Mouse (Mus musculus) forebrain, postnatal 0 days (tissue): ENCODE results near the gene Dgcr8. TPM values are rescaled to one million over a fixed set of nuclear protein-coding genes. Genes with fewer than 3 reads are reported as not detected.

Source experiments
- ATAC-seq: fragments of 200-750 bp; cut with Nextera tagmentation; 2 replicates; pipeline ENCODE4 v1.8.0; 2017; ENCODE audit warnings: mild to moderate bottlenecking, moderate library complexity
- DNase-seq: peaks from one replicate; pipeline ENCODE4 v3.0.0-alpha.2; 2015
- H3K27ac ChIP-seq: fragments of 300-500 bp; sonication (generic); 2 replicates; pipeline ENCODE4 v1.5.1; 2014; ENCODE audit warnings: low read depth, mild to moderate bottlenecking, antibody characterized with exemption, low read length, moderate library complexity, mixed read lengths
- H3K27me3 ChIP-seq: fragments of 300-500 bp; sonication (generic); 2 replicates; pipeline ENCODE4 v1.6.1; 2014; ENCODE audit warnings: mild to moderate bottlenecking, low read length, mixed read lengths; ENCODE audit not compliant: insufficient read depth
- H3K36me3 ChIP-seq: fragments of 300-500 bp; sonication (generic); 2 replicates; pipeline ENCODE4 v1.6.1; 2014; ENCODE audit warnings: mild to moderate bottlenecking, moderate library complexity; ENCODE audit not compliant: insufficient read depth
- H3K4me1 ChIP-seq: fragments of 300-500 bp; sonication (generic); 2 replicates; pipeline ENCODE4 v1.6.1; 2014; ENCODE audit warnings: antibody characterized with exemption; ENCODE audit not compliant: insufficient read depth
- H3K4me2 ChIP-seq: fragments of 300-500 bp; sonication (generic); 2 replicates; pipeline ENCODE4 v1.6.1; 2014; ENCODE audit warnings: low read depth, mild to moderate bottlenecking, moderate library complexity
- H3K4me3 ChIP-seq: fragments of 300-500 bp; sonication (generic); 2 replicates; pipeline ENCODE4 v1.5.1; 2014; ENCODE audit warnings: low read depth, low read length, mixed read lengths
- H3K9ac ChIP-seq: fragments of 300-500 bp; sonication (generic); 2 replicates; pipeline ENCODE4 v1.6.1; 2014; ENCODE audit warnings: mild to moderate bottlenecking
- H3K9me3 ChIP-seq: fragments of 300-500 bp; sonication (generic); 2 replicates; pipeline ENCODE4 v1.6.1; 2016; ENCODE audit warnings: low read length
- CTCF ChIP-seq: sonication (generic); IDR thresholded peaks from 2 replicates; pipeline ENCODE4 v1.5.1; 2016; ENCODE audit warnings: antibody characterized with exemption, control low read depth, low read depth
- WGBS: fragments of 180-500 bp; shearing (Covaris S2); extraction: QIAGEN DNeasy Blood & Tissue Kit; methylation state at CpG from one replicate; pipeline ENCODE4 v1.1.7; 2014; 5-methylcytosine and 5-hydroxymethylcytosine counted together
- polyA plus RNA-seq: library from polyadenylated mRNA; unstranded; fragments of >200 nt; fragmentation: Nextera tagmentation; extraction: Ambion mirVana; gene quantifications from 2 replicates; pipeline ENCODE4 v1.2.1, GENCODE M21; 2015
- total RNA-seq: library from RNA; depleted of rRNA; stranded (reverse); fragments of >200 nt; gene quantifications from 2 replicates; pipeline ENCODE4 v1.2.3, GENCODE M21; 2014

Dgcr8 gene
- total and polyA plus RNA-seq, 2 experiments from 2014 or later, result 24.5 to 47.6 TPM

DNA sequence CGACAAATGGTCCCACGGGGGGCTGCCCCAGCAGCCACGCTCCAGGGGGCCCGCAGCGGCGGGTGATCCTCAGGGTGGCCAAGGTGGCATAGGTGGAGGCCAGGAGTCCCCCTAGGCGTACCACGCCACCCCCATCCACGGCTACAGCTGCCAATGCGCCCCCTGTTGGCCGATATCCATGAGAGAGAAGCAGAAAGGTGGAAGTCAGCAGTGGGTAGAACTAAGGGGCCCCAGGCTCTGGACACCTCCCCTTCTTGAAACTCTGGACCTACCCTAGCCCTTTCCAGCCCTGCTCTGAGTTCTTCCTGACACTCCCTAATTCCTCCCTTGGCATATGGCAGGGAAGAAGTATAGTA is 67.5 kb downstream of the Dgcr8 start:
- Histone ChIP-seq H3K36me3 (peaks cover 48% of the 10 kb centered on the region), H3K4me2 (no peak overlapping the region), H3K4me1 (no peaks in the 10 kb centered on the region), H3K27ac (no peak overlapping the region), H3K9ac (no peak overlapping the region), H3K4me3 (no peak overlapping the region), H3K9me3 (no peaks in the 10 kb centered on the region), H3K27me3 (no peaks in the 10 kb centered on the region)
- no peak for ATAC-seq
- TF ChIP-seq CTCF, result peak; percentile 28; the same call in 1 of the 2 replicates
- WGBS, result 74% methylated on average over 11 of the region's 11 CpGs
- DNase-seq, result no peak

DNA sequence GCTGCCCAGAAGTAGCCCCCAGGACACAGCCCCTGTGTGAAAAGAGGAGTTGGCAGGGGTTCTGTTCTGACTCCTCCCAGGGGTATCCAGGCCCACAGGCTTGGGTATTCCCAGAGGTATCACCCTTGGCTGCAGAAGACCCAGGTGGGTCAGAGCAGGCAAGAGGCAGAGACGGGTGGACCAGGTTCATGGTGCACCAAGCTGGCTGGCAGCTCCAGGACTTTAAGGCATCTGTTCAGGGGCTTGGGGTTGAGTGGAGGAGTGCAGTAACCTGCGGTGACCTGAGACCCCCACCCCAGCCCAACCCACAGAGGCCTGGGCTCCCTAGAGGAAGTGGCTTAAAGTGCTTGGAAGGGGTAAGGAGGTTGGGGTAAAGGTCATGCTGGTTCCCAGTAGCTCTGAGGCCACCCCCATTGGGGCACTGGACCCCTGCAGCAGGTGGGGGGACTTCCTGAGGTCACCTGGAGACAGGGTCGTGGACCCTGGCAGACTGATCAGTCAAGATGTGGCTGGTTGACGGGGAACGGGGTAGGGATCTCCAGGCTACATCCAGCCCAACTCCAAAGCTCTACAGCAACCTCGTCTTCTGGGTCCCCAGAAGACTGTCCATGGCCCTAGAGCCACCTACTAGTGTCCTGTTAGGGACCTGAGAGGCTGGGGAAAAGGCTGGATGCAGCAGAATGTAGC is 68.0 kb downstream of the Dgcr8 start:
- ATAC-seq (no peak), DNase-seq (no peak)
- Histone ChIP-seq H3K9ac (no peak overlapping the region), H3K27ac (no peak overlapping the region), H3K4me2 (no peak overlapping the region), H3K36me3 (peaks cover 43% of the 10 kb centered on the region), H3K4me1 (no peaks in the 10 kb centered on the region), H3K9me3 (no peaks in the 10 kb centered on the region), H3K27me3 (no peaks in the 10 kb centered on the region), H3K4me3 (no peak overlapping the region)
- no peak for TF ChIP-seq CTCF
- WGBS, result 87% methylated on average over 6 of the region's 6 CpGs

DNA sequence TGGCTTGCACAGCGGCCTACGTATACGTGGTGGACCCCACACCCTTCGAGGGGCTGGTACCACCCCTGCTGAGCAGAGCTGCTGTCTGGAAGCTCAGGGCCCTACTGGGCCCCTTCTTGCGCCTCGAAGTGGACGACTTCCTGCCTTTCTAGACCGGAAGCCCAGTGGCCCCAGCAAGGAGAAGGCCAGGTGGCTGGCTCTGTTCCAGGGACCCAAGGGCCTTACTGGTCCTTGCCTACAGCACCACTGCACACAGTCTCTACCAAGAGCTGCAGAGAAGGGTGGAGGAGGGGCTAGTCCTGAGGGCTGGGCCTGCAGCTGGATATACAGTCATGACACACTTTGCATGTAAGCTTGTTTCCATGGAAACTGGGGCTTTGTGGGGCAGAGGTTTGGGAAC is 69.0 kb downstream of the Dgcr8 start:
- no peak overlapping the region for H3K4me2 ChIP-seq
- TF ChIP-seq CTCF, result no peak
- no peak overlapping the region for H3K27ac ChIP-seq
- no peak overlapping the region for H3K4me3 ChIP-seq
- no peaks in the 10 kb centered on the region for H3K9me3 ChIP-seq
- H3K27me3 ChIP-seq, result no peaks in the 10 kb centered on the region
- ATAC-seq (peak; percentile 59), DNase-seq (peak; percentile 39)
- WGBS, result 53% methylated on average over 8 of the region's 8 CpGs
- no peaks in the 10 kb centered on the region for H3K4me1 ChIP-seq
- peaks cover 33% of the 10 kb centered on the region for H3K36me3 ChIP-seq
- no peak overlapping the region for H3K9ac ChIP-seq

DNA sequence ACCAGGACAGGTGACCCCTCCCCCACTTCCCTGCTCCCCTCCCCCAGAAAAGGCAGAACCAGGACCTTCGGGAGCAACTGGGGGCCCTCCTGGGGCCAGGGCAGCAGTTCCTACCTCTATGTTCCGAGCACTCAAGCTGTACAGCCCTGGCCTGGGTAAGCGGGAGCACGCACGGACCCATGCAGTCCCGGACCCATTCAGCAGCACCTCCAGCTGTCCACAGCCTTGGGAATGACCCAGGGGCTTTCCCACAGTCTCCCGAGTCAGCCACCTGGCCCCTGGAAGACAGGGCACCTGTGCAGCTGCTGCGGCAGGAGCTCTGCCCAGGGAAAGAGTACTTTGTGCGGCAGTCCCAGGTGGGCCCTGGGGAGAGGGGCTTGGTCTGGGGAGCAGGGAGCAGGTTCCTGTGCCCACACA is 70.5 kb downstream of the Dgcr8 start:
- peaks cover 11% of the 10 kb centered on the region for H3K4me1 ChIP-seq
- WGBS, result 77% methylated on average over 9 of the region's 9 CpGs

DNA sequence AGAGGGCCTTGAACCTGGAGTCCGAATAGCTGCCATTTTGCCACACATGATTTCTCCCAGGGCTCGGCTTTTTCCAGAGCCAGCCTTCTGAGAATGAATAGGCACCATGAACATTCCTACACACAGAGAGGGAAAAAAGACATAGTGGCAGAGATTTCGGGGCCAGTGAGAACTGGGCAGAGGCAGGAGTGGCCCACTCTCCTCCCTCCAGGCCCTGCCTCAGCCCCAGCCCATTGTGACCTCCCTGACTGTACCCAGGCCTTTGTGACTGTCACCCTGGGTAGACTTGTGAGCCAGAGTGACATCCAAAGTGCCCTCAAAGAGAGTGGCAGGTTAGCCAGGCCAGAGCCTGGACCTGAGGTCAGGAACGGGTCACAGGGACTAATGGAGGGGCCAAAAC is 71.5 kb downstream of the Dgcr8 start, which contains the start of gene Ccdc188:
Gene Ccdc188 (plus strand): TSS at position 301 of the 400 bp plus-strand sequence.
- Histone ChIP-seq H3K9me3 (no peaks in the 10 kb centered on the region), H3K9ac (no peak within 1 kb of the TSS), H3K36me3 (peaks cover 10% of the 10 kb centered on the region), H3K4me2 (no peak within 1 kb of the TSS), H3K27ac (no peak within 1 kb of the TSS), H3K27me3 (no peaks in the 10 kb centered on the region), H3K4me3 (no peak within 1 kb of the TSS), H3K4me1 (peaks cover 19% of the 10 kb centered on the region)
- DNase-seq, result no peak
- TF ChIP-seq CTCF, result no peak
- WGBS, result 85% methylated on average over 4 of the region's 4 CpGs
- no peak for ATAC-seq

More for the DNA sequence above, 70.5 kb downstream of the Dgcr8 start:
- TF ChIP-seq CTCF, result no peak
- H3K4me3 ChIP-seq, result no peak overlapping the region
- DNase-seq (no peak), ATAC-seq (no peak)
- H3K9ac ChIP-seq, result no peak overlapping the region
- peaks cover 19% of the 10 kb centered on the region for H3K36me3 ChIP-seq
- H3K27me3 ChIP-seq, result no peaks in the 10 kb centered on the region
- H3K27ac ChIP-seq, result no peak overlapping the region
- no peaks in the 10 kb centered on the region for H3K9me3 ChIP-seq
- no peak overlapping the region for H3K4me2 ChIP-seq

DNA sequence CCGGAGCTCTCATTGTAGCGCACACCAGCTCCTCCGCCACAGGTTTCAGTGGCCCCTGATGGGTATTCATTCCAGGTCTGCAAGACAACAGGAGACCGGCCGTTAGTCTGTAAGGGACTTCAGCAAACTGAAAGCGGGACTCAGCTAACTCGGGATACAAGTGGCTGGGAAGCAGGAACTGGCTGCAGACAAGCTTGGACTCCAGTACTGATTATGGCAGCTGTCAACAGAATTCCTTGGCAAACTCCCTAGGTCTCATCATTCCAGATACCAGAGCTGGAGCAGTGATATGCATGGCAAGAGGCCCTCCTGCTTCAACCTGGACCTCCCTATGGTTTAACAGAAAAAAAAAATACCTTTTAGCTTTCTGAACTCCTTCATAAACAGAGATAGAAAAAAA is 74.2 kb downstream of the Dgcr8 start:
- peak overlapping the region; percentile 67; the same call in 1 of the 2 replicates for H3K27ac ChIP-seq
- peak overlapping the region; percentile 33 for H3K4me2 ChIP-seq
- H3K4me1 ChIP-seq, result peaks cover 19% of the 10 kb centered on the region
- no peaks in the 10 kb centered on the region for H3K27me3 ChIP-seq
- TF ChIP-seq CTCF, result no peak
- 49% methylated on average over 7 of the region's 7 CpGs for WGBS
- no peaks in the 10 kb centered on the region for H3K9me3 ChIP-seq
- H3K4me3 ChIP-seq, result no peak overlapping the region
- ATAC-seq, result no peak
- H3K9ac ChIP-seq, result no peak overlapping the region
- no peaks in the 10 kb centered on the region for H3K36me3 ChIP-seq
- no peak for DNase-seq

DNA sequence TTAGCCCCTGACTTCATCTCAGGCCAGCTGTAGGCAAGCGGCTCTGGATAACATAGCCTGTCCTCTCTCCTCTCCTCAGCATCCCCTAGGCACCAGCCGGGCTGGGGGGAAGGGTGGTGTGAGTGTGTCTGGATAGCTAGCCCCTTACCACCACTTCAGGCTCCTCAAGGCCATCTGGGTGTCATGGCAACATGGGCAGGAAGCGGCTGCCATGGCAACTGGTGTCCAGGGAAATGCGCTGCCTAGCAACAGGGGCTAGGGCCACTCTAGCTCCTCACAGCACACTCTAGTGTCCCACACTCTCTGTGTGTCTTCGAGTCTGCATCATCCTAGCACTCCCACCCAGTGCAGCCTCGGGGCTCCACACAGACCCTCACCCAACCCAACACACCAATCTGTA is 75.4 kb downstream of the Dgcr8 start:
- Histone ChIP-seq H3K9me3 (no peaks in the 10 kb centered on the region), H3K4me2 (peak overlapping the region; percentile 33), H3K36me3 (no peaks in the 10 kb centered on the region), H3K4me3 (no peak overlapping the region), H3K27me3 (no peaks in the 10 kb centered on the region), H3K4me1 (peaks cover 19% of the 10 kb centered on the region), H3K9ac (no peak overlapping the region; the same call in 1 of the 2 replicates), H3K27ac (peak overlapping the region; percentile 75)
- peak; percentile 93 for ATAC-seq
- 10% methylated on average over 6 of the region's 6 CpGs for WGBS
- no peak for TF ChIP-seq CTCF
- DNase-seq, result peak; percentile 91
